In genomic region chr7:25719761-25720610, GRCm38 (mm10) we compare ENCODE assay signal across 8 mouse cellular contexts. TPM values are rescaled to one million over a fixed set of nuclear protein-coding genes. Genes with fewer than 3 reads are reported as not detected.
DNase-seq lines count a peak whose midpoint lies in the region; ATAC-seq lines count a peak whose summit lies in the region.

No protein-coding gene starts in this region.

- H3K9ac ChIP-seq in forebrain, embryonic 15.5 days (replicated peaks) = no peak overlapping the region
- H3K9ac ChIP-seq in hindbrain, embryonic 16.5 days (ENCODE audit: low read depth, low read length) = no peak overlapping the region

- no peak overlapping the region; the same call in 1 of the 2 replicates for H3K4me3 ChIP-seq in forebrain, embryonic 15.5 days
- no peak overlapping the region for H3K4me3 ChIP-seq in hindbrain, embryonic 16.5 days (ENCODE audit: low read length)

- peaks cover 52% of the 10 kb centered on the region for H3K36me3 ChIP-seq in forebrain, embryonic 15.5 days
- H3K36me3 ChIP-seq in hindbrain, embryonic 16.5 days (ENCODE audit: control insufficient read depth, insufficient read depth, low read length) = peaks cover 35% of the 10 kb centered on the region

- WGBS in forebrain, embryonic 15.5 days = 61% methylated on average over 10 of the region's 10 CpGs
- 63% methylated on average over 10 of the region's 10 CpGs for WGBS in hindbrain, embryonic 16.5 days

- H3K4me2 ChIP-seq in forebrain, embryonic 15.5 days (replicated peaks) = peak overlapping the region; percentile 57; the same call in 1 of the 2 replicates
- H3K4me2 ChIP-seq in hindbrain, embryonic 16.5 days (ENCODE audit: low read length) = no peak overlapping the region

- H3K27ac ChIP-seq in forebrain, embryonic 15.5 days (replicated peaks) = no peak overlapping the region
- H3K27ac ChIP-seq in hindbrain, embryonic 16.5 days (ENCODE audit: low read depth, low read length) = no peak overlapping the region

- H3K27me3 ChIP-seq in forebrain, embryonic 15.5 days = no peaks in the 10 kb centered on the region
- no peaks in the 10 kb centered on the region for H3K27me3 ChIP-seq in hindbrain, embryonic 16.5 days (replicated peaks; ENCODE audit: control insufficient read depth, insufficient read depth, low read length)

- H3K9me3 ChIP-seq in forebrain, embryonic 15.5 days = no peaks in the 10 kb centered on the region
- H3K9me3 ChIP-seq in hindbrain, embryonic 16.5 days (ENCODE audit: control insufficient read depth, low read length) = no peaks in the 10 kb centered on the region

- ATAC-seq in forebrain, embryonic 15.5 days (replicated peaks) = peak; percentile 46
- ATAC-seq in hindbrain, embryonic 16.5 days = peak; percentile 53
- no peak for ATAC-seq in megakaryocyte-erythroid progenitor cell, adult 5-6 weeks (replicated peaks; ENCODE audit: low FRiP score, low TSS enrichment, poor library complexity, severe bottlenecking)

- DNase-seq in NIH3T3 (ENCODE audit: low read depth) = peak; percentile 89
- DNase-seq in cerebellum, adult 11-12 months = peak; percentile 65
- DNase-seq in left cerebral cortex, adult 18-20 months (ENCODE audit: low spot score in 2 of 2) = peak; percentile 80 to 81
- DNase-seq in lung, postnatal 4 days = peak; percentile 74 to 85
- DNase-seq in right cerebral cortex, adult 2 months (ENCODE audit: low spot score in 2 of 2) = peak; percentile 85 to 88

- H3K4me1 ChIP-seq in forebrain, embryonic 15.5 days = peaks cover 23% of the 10 kb centered on the region
- peaks cover 18% of the 10 kb centered on the region for H3K4me1 ChIP-seq in hindbrain, embryonic 16.5 days (ENCODE audit: control insufficient read depth, insufficient read depth, low read depth, low read length)

RNA-seq across cellular contexts. Expression of gene Ccdc97, which starts 1.1 kb away (rescaled TPM):
- 29.3 and 32.4 TPM in 2 replicates for polyA plus RNA-seq in forebrain, embryonic 15.5 days (2015; fragmentation: Nextera tagmentation; extraction: Ambion mirVana)
- polyA plus RNA-seq in hindbrain, embryonic 16.5 days (2015; fragmentation: Nextera tagmentation; extraction: Ambion mirVana) = 29.3 and 40.1 TPM in 2 replicates
- total RNA-seq in left cerebral cortex, adult 18-20 months (2021) = 10 to 100 TPM; 59.8 to 61.4 TPM
- total RNA-seq in megakaryocyte-erythroid progenitor cell, adult 5-6 weeks (2014; fragmentation: Nextera tagmentation) = 43.5 and 59.8 TPM in 2 replicates
- 7.0 and 18.6 TPM in 2 replicates for total RNA-seq in megakaryocyte-erythroid progenitor cell, adult 5-6 weeks (2017)

RNA-seq across cellular contexts. Expression of gene Tgfb1, which starts 33.2 kb away (rescaled TPM):
- polyA plus RNA-seq in forebrain, embryonic 15.5 days (2015; fragmentation: Nextera tagmentation; extraction: Ambion mirVana) = 0.62 and 0.74 TPM in 2 replicates
- polyA plus RNA-seq in hindbrain, embryonic 16.5 days (2015; fragmentation: Nextera tagmentation; extraction: Ambion mirVana) = 0.63 and 1.2 TPM in 2 replicates
- 1 to 10 TPM; 7.9 to 9.2 TPM for total RNA-seq in left cerebral cortex, adult 18-20 months (2021)
- 156 and 169 TPM in 2 replicates for total RNA-seq in megakaryocyte-erythroid progenitor cell, adult 5-6 weeks (2014; fragmentation: Nextera tagmentation)
- total RNA-seq in megakaryocyte-erythroid progenitor cell, adult 5-6 weeks (2017) = 26.0 and 27.0 TPM in 2 replicates

RNA-seq across cellular contexts. Expression of gene Hnrnpul1, which starts 34.6 kb away (rescaled TPM):
- 51.8 and 53.5 TPM in 2 replicates for polyA plus RNA-seq in forebrain, embryonic 15.5 days (2015; fragmentation: Nextera tagmentation; extraction: Ambion mirVana)
- polyA plus RNA-seq in hindbrain, embryonic 16.5 days (2015; fragmentation: Nextera tagmentation; extraction: Ambion mirVana) = 32.3 and 37.6 TPM in 2 replicates
- 100 to 1,000 TPM in 1 of 2 experiments, 10 to 100 TPM in 1; 99.0 to 102 TPM for total RNA-seq in left cerebral cortex, adult 18-20 months (2021)
- total RNA-seq in megakaryocyte-erythroid progenitor cell, adult 5-6 weeks (2014; fragmentation: Nextera tagmentation) = 171 and 188 TPM in 2 replicates
- total RNA-seq in megakaryocyte-erythroid progenitor cell, adult 5-6 weeks (2017) = 139 and 159 TPM in 2 replicates

RNA-seq across cellular contexts. Expression of gene B9d2, which starts 39.4 kb away (rescaled TPM):
- polyA plus RNA-seq in forebrain, embryonic 15.5 days (2015; fragmentation: Nextera tagmentation; extraction: Ambion mirVana) = 39.2 and 39.4 TPM in 2 replicates
- polyA plus RNA-seq in hindbrain, embryonic 16.5 days (2015; fragmentation: Nextera tagmentation; extraction: Ambion mirVana) = 48.4 and 49.8 TPM in 2 replicates
- total RNA-seq in left cerebral cortex, adult 18-20 months (2021) = 10 to 100 TPM; 22.9 to 24.3 TPM
- total RNA-seq in megakaryocyte-erythroid progenitor cell, adult 5-6 weeks (2014; fragmentation: Nextera tagmentation) = 34.6 and 35.2 TPM in 2 replicates
- total RNA-seq in megakaryocyte-erythroid progenitor cell, adult 5-6 weeks (2017) = 42.8 and 45.5 TPM in 2 replicates

RNA-seq across cellular contexts. Expression of gene Tmem91, which starts 45.0 kb away (rescaled TPM):
- polyA plus RNA-seq in forebrain, embryonic 15.5 days (2015; fragmentation: Nextera tagmentation; extraction: Ambion mirVana) = 14.4 and 17.0 TPM in 2 replicates
- 101 and 129 TPM in 2 replicates for polyA plus RNA-seq in hindbrain, embryonic 16.5 days (2015; fragmentation: Nextera tagmentation; extraction: Ambion mirVana)
- total RNA-seq in left cerebral cortex, adult 18-20 months (2021) = 10 to 100 TPM; 23.6 to 26.5 TPM
- total RNA-seq in megakaryocyte-erythroid progenitor cell, adult 5-6 weeks (2014; fragmentation: Nextera tagmentation) = 2.2 TPM in 1 of 2 replicates, not detected in the other
- total RNA-seq in megakaryocyte-erythroid progenitor cell, adult 5-6 weeks (2017) = not detected in 2 replicates
